Mouse (Mus musculus) ES-Bruce4 (cell line): ENCODE measurements around the gene Atp7b. TPM values are rescaled to one million over a fixed set of nuclear protein-coding genes. Genes with fewer than 3 reads are reported as not detected.
A peak's percentile ranks its signal among the peaks of the same experiment; 100 is the strongest.

ENCODE experiments used
- H3K27ac ChIP-seq: 2 replicates; pipeline ENCODE4 v1.5.1; 2012; ENCODE audit warnings: low read length, inconsistent platforms; ENCODE audit not compliant: insufficient read depth
- H3K27me3 ChIP-seq: 2 replicates; pipeline ENCODE4 v1.6.1; 2012; ENCODE audit warnings: mild to moderate bottlenecking, low read length, inconsistent platforms; ENCODE audit not compliant: control insufficient read depth, poor library complexity, insufficient read depth, severe bottlenecking
- H3K36me3 ChIP-seq: 2 replicates; pipeline ENCODE4 v1.6.1; 2012; ENCODE audit warnings: inconsistent platforms, mild to moderate bottlenecking, low read length, moderate library complexity; ENCODE audit not compliant: control insufficient read depth, poor library complexity, insufficient read depth, severe bottlenecking
- H3K4me1 ChIP-seq: one replicate; pipeline ENCODE4 v1.8.1; 2011; ENCODE audit warnings: low read length; ENCODE audit not compliant: control insufficient read depth, insufficient read depth
- H3K4me3 ChIP-seq: 2 replicates; pipeline ENCODE4 v1.5.1; 2011; ENCODE audit warnings: low read depth, mild to moderate bottlenecking, low read length
- H3K9ac ChIP-seq: 2 replicates; pipeline ENCODE4 v1.6.1; 2012; ENCODE audit warnings: low read depth, mild to moderate bottlenecking, inconsistent platforms; ENCODE audit not compliant: poor library complexity, severe bottlenecking
- H3K9me3 ChIP-seq: replicated peaks from 2 replicates; pipeline ENCODE4 v1.6.1; 2012; ENCODE audit warnings: mild to moderate bottlenecking, low read length, inconsistent platforms; ENCODE audit not compliant: control insufficient read depth, poor library complexity, insufficient read depth, severe bottlenecking
- CTCF ChIP-seq: IDR thresholded peaks from one replicate; pipeline ENCODE4 v1.8.1; 2011; ENCODE audit warnings: low read depth, low read length
- EP300 ChIP-seq: IDR thresholded peaks from 2 replicates; pipeline ENCODE4 v1.6.1; 2011; ENCODE audit warnings: low read depth, low read length; ENCODE audit not compliant: insufficient read depth
- POLR2A ChIP-seq: IDR thresholded peaks from one replicate; pipeline ENCODE4 v1.8.1; 2011; ENCODE audit warnings: low read length; ENCODE audit not compliant: insufficient read depth
- polyA plus RNA-seq: library from polyadenylated mRNA; stranded (reverse); fragments of >200 nt; gene quantifications from 2 replicates; pipeline ENCODE4 v1.2.4, GENCODE M21; 2011; ENCODE audit warnings: low read depth; ENCODE audit not compliant: missing spikeins, insufficient read depth, insufficient read length

Gene Atp7b
- polyA plus RNA-seq, 1 experiment, result 2.5 TPM

DNA sequence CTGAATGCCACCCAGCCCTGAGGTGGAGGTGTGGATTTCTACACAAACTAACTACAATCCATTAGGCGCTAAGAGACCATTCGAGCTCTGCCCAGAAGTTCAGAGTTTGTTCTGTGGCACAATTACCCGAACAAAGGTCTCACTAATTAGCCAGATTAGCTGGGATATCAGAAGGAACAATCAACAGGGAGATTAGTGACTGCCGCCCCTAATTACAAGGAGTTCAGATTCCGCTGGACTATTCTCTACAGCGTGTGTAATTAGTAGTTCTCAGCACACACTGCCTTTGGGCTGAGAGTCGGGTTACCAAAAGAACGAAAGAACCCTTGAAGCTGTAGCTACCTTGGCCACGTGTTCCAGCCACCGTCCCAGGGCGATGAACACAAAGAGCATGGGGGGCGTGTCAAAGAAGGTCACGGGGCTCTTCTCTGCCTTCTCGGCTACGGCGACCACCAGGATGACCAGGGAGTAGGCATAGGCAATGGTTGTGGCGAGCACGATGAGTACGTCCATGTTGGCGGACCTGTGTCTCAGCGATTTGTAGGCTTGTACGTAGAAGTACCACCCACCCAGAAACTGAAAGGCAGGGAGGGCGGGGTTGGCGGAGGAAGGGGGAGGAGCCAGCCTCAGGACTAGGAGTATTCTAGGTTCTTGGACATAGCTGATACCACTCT, 46.9 kb downstream of the Atp7b start:
- H3K36me3 ChIP-seq, result no peaks in the 10 kb centered on the region
- H3K27me3 ChIP-seq, result no peaks in the 10 kb centered on the region
- peak overlapping the region; percentile 43 for H3K4me3 ChIP-seq
- H3K27ac ChIP-seq, result no peak overlapping the region
- H3K4me1 ChIP-seq, result peaks cover 1% of the 10 kb centered on the region
- no peak overlapping the region for H3K9ac ChIP-seq
- TF ChIP-seq POLR2A, result no peak
- no peak for TF ChIP-seq CTCF
- no peaks in the 10 kb centered on the region for H3K9me3 ChIP-seq

DNA sequence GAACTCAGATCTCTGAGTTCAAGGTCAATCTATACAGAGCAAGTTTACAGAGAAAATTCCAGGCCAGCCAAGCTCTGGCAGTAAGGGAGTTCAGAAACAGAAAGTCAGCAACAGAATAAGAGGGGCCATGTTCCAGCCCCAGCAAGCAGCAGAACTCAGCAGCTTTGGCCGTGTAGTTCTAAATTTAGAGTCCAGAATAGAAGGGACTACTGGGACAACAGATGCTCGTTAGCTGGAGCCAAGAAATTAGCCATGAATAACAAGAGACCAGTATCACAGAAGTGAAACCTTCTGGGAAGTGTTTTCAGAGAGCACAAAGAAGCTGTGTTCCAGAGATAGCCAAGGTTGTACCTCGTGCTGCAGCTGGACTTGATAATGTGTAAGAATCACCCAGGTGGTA, 50.7 kb downstream of the Atp7b start:
- Histone ChIP-seq H3K9ac (no peak overlapping the region), H3K9me3 (no peaks in the 10 kb centered on the region), H3K4me3 (no peak overlapping the region), H3K27ac (no peak overlapping the region), H3K27me3 (no peaks in the 10 kb centered on the region), H3K4me1 (peaks cover 4% of the 10 kb centered on the region), H3K36me3 (no peaks in the 10 kb centered on the region)
- no peak for TF ChIP-seq CTCF
- no peak for TF ChIP-seq EP300
- no peak for TF ChIP-seq POLR2A

DNA sequence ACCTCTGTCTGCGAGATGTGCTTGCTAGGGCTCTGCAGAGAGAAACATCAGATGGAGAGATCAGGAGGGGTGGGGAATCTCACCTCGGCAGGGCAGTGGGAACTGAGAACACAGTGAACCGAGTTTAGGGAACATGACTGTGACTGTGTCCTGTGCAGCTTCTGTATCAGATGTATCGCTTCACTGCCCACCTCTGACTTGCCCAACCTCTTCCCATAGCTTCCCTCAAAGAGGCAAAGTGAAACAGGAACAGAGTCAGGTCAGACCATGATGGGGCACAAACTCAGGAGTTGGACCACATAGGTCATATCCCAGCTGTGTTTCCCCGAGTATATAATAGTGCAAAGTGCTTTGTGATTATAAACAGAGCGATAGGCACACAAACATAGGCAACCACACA, 53.7 kb downstream of the Atp7b start:
- Histone ChIP-seq H3K9me3 (no peaks in the 10 kb centered on the region), H3K9ac (no peak overlapping the region), H3K4me3 (no peak overlapping the region), H3K36me3 (no peaks in the 10 kb centered on the region), H3K27me3 (no peaks in the 10 kb centered on the region), H3K27ac (no peak overlapping the region), H3K4me1 (peaks cover 2% of the 10 kb centered on the region)
- TF ChIP-seq CTCF (no peak), POLR2A (no peak), EP300 (no peak)

DNA sequence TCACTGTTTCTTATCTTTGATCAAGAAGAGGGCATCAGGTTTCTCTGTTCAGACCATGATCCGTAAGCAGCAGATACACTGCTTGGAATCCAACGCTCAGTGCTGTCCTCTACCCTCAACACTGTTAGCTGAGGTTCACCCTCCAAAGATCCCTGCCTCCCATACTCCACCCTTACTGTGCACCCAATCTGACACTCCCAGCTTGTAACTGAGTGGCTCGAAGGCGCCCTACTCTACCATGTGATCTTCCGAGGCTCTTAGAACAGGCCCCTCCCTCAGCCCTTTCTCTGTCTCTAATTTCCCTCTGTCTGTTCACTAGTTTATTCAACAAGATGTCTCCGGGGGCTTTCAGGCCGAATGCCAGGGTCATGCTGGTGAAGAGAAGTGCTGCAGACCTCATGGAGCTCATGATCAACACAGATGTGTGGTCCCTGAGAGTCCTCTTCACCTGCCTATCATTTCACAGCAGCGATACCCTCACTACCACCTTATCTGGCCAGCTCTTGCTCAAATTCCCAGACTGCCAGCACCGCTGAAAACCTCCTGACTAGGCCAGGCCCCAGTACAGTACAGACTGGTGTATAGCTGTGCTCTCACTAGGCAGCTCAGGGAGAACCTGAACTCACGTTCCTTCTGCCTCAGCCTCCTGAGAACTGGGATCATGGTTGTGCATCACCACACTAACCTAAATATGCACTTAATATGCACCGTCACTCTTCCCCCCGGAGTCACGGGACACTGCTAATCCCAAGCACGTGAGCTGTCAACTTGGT, 55.2 kb downstream of the Atp7b start:
- TF ChIP-seq EP300 (no peak), CTCF (no peak), POLR2A (no peak)
- no peak overlapping the region for H3K9ac ChIP-seq
- H3K27me3 ChIP-seq, result no peaks in the 10 kb centered on the region
- no peak overlapping the region for H3K4me3 ChIP-seq
- H3K4me1 ChIP-seq, result peaks cover 2% of the 10 kb centered on the region
- H3K36me3 ChIP-seq, result no peaks in the 10 kb centered on the region
- H3K9me3 ChIP-seq, result no peaks in the 10 kb centered on the region
- H3K27ac ChIP-seq, result no peak overlapping the region

DNA sequence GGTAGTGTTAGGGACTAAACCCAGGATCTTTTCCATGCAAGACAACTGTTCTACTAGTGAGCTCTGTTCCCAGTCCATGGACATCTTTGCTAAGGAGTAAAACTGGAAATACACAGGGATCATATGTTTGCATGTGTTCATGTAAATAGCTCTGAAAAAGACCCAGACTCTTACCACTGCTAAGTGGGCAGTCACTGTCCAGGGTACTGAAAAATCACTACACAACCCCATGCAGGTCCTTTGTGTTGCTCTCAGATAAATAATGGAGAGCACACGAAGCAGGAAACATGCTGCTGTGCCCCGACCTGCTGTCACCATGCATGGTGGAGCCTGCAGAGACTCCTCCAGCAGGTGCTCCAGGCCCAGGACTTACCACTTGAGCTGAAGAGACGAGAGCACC, 64.9 kb downstream of the Atp7b start:
- H3K9ac ChIP-seq, result no peak overlapping the region
- TF ChIP-seq POLR2A, result no peak
- no peak for TF ChIP-seq EP300

DNA sequence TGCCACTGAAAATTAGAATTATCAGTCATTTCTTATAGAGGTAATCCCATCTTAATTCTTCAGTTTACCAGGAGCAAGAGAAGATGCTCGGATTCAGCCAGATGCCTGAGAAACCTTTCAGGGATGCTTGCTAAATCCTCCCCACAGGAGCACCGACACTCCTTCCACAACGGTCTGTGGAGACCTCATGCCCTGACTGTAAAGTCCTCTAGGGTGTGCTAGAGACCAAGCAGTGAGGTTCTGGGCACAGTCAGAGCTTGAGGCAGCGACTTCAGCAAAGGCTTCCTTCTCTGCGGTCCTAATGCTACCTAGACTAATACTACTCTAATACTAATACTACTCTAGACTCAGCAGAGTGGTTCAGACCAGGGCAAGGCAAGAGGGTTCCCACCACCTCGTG, 67.9 kb downstream of the Atp7b start:
- H3K4me3 ChIP-seq, result no peak overlapping the region
- no peaks in the 10 kb centered on the region for H3K36me3 ChIP-seq
- no peak overlapping the region for H3K9ac ChIP-seq
- no peaks in the 10 kb centered on the region for H3K27me3 ChIP-seq
- TF ChIP-seq EP300 (no peak), CTCF (peak; percentile 86)
- no peak overlapping the region for H3K27ac ChIP-seq
- no peaks in the 10 kb centered on the region for H3K9me3 ChIP-seq
- no peaks in the 10 kb centered on the region for H3K4me1 ChIP-seq

More for the DNA sequence above, 64.9 kb downstream of the Atp7b start:
- Histone ChIP-seq H3K27ac (no peak overlapping the region), H3K27me3 (no peaks in the 10 kb centered on the region), H3K4me3 (no peak overlapping the region), H3K36me3 (no peaks in the 10 kb centered on the region), H3K4me1 (no peaks in the 10 kb centered on the region), H3K9me3 (no peaks in the 10 kb centered on the region)
